Mouse (Mus musculus) mesoderm, embryonic 11.5 days (tissue): ENCODE data around the gene Plekha4.
A peak's percentile ranks its signal among the peaks of the same experiment; 100 is the strongest.

Source experiments
- DNase-seq: peaks from one replicate; pipeline ENCODE4 v3.0.0-alpha.2; 2012; ENCODE audit warnings: low read depth, low spot score

The Plekha4 gene

GRCm38 (mm10) chr7:45568601-45569473, 42.7 kb downstream of the Plekha4 start:
- DNase-seq, result no peak

- DNase-seq, result peak; percentile 71
Measured at GRCm38 (mm10) chr7:45570103-45570741, 44.1 kb downstream of the Plekha4 start, which contains the start of gene Bcat2. Gene Bcat2 (plus strand): TSS chr7:45570153.

- DNase-seq, result no peak
Measured at GRCm38 (mm10) chr7:45571966-45572365, 45.8 kb downstream of the Plekha4 start.

GRCm38 (mm10) chr7:45573954-45574353, 47.8 kb downstream of the Plekha4 start:
- no peak for DNase-seq

- no peak for DNase-seq
Measured at GRCm38 (mm10) chr7:45574472-45575379, 48.6 kb downstream of the Plekha4 start.

GRCm38 (mm10) chr7:45585923-45586322, 59.8 kb downstream of the Plekha4 start:
- no peak for DNase-seq

GRCm38 (mm10) chr7:45587631-45588592, 61.8 kb downstream of the Plekha4 start:
- no peak for DNase-seq

GRCm38 (mm10) chr7:45589173-45589572, 63.0 kb downstream of the Plekha4 start:
- peak; percentile 96 for DNase-seq

GRCm38 (mm10) chr7:45589898-45590297, 63.8 kb downstream of the Plekha4 start:
- no peak for DNase-seq

GRCm38 (mm10) chr7:45590874-45591273, 64.7 kb downstream of the Plekha4 start:
- no peak for DNase-seq

- no peak for DNase-seq
Measured at GRCm38 (mm10) chr7:45591880-45592279, 65.8 kb downstream of the Plekha4 start.

- peak; percentile 79 for DNase-seq
Measured at GRCm38 (mm10) chr7:45593118-45593815, 67.1 kb downstream of the Plekha4 start.

- DNase-seq, result no peak
Measured at GRCm38 (mm10) chr7:45595176-45595575, 69.0 kb downstream of the Plekha4 start.

- DNase-seq, result no peak
Measured at GRCm38 (mm10) chr7:45596107-45596506, 70.0 kb downstream of the Plekha4 start.

GRCm38 (mm10) chr7:45597013-45597412, 70.9 kb downstream of the Plekha4 start:
- no peak for DNase-seq

- no peak for DNase-seq
Measured at GRCm38 (mm10) chr7:45597527-45597926, 71.4 kb downstream of the Plekha4 start.

- DNase-seq, result no peak
Measured at GRCm38 (mm10) chr7:45598960-45599879, 73.1 kb downstream of the Plekha4 start.
